9 mouse cellular contexts compared by ENCODE assay signal in the genomic region with DNA sequence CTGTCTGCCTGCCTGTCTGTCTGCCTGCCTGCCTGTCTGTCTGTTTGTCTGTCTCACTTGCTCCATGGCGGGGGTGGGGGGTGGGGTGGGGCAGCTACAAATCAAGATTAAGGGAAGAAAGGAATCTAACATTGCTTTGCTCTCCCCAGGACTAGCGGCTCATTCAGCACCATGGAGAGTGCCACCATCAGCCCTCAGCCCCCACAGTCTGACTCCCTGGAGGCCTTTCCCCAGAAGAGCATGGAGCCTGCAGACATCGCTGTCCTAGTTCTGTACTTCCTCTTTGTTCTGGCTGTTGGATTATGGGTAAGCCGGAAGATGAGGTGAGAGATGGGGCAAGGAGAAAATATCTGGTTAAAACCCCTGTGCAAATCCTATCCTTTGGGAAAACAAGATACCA. TPM values are rescaled to one million over a fixed set of nuclear protein-coding genes. Genes with fewer than 3 reads are reported as not detected.
DNase-seq lines count a peak whose midpoint lies in the region; ATAC-seq and TF ChIP-seq lines count a peak whose summit lies in the region.
"Had no signal": no experiment of that assay in that cellular context is flagged by ENCODE, and none has a peak within 500 bp of the region (broad histone marks: within the 10 kb centered on the region; RNA-seq: fewer than 3 reads in every experiment).

No protein-coding gene starts in this region.

- ATAC-seq in stomach, postnatal 0 days (ENCODE audit: low FRiP score, low TSS enrichment): no peak

- TF ChIP-seq EP300 in stomach, postnatal 0 days (optimal IDR thresholded peaks at IDR 0.05): no peak

- whole genome bisulfite sequencing in stomach, postnatal 0 days: 24% methylated on average over 4 of the region's 4 CpGs

- no peaks in the 10 kb centered on the region for H3K27me3 ChIP-seq in stomach, postnatal 0 days (ENCODE audit: control insufficient read depth, insufficient read depth, low read length)
- H3K27me3 ChIP-seq: lung, embryonic 15.5 days had no signal

- no peak overlapping the region for H3K4me3 ChIP-seq in stomach, postnatal 0 days (ENCODE audit: low read depth, low read length)
- H3K4me3 ChIP-seq: lung, embryonic 15.5 days had no signal

- H3K9me3 ChIP-seq in stomach, postnatal 0 days (ENCODE audit: control insufficient read depth, low read length): no peaks in the 10 kb centered on the region
- H3K9me3 ChIP-seq: lung, embryonic 15.5 days had no signal

- intact Hi-C loops in gastrocnemius, postnatal 14 days (cut with DNase I; ENCODE audit: low total_unique reads): no loop called here

- DNase-seq in gastrocnemius, postnatal 14 days: peak; percentile 14
- DNase-seq in gastrocnemius, adult 18-20 months (ENCODE audit: low spot score): no peak
- peak; percentile 28 for DNase-seq in ovary, postnatal 36 days (ENCODE audit: low spot score)
- DNase-seq in ovary, adult 18-20 months (ENCODE audit: low spot score): no peak
- DNase-seq in embryo, embryonic 9.5 days (ENCODE audit: extremely low spot score): peak; percentile 46
- peak; percentile 46 for DNase-seq in stomach, postnatal 0 days (ENCODE audit: low spot score)
- DNase-seq in spleen, adult 18-20 months: no peak
- no peak for DNase-seq in cerebellum, postnatal 36 days

- H3K9ac ChIP-seq in stomach, postnatal 0 days (ENCODE audit: low read length): no peak overlapping the region
- H3K9ac ChIP-seq: lung, embryonic 15.5 days had no signal

- TF ChIP-seq CTCF in stomach, postnatal 0 days (IDR thresholded peaks at IDR 0.05; ENCODE audit: low read depth): no peak

- H3K36me3 ChIP-seq in stomach, postnatal 0 days (ENCODE audit: control insufficient read depth, insufficient read depth, low read length): no peaks in the 10 kb centered on the region
- H3K36me3 ChIP-seq: lung, embryonic 15.5 days had no signal

- no peak overlapping the region for H3K27ac ChIP-seq in stomach, postnatal 0 days (replicated peaks)
- H3K27ac ChIP-seq: lung, embryonic 15.5 days had no signal

- no peaks in the 10 kb centered on the region for H3K4me1 ChIP-seq in stomach, postnatal 0 days (replicated peaks; ENCODE audit: control insufficient read depth, insufficient read depth)
- H3K4me1 ChIP-seq: lung, embryonic 15.5 days had no signal

- no peak overlapping the region for H3K4me2 ChIP-seq in stomach, postnatal 0 days (replicated peaks; ENCODE audit: low read depth)
- H3K4me2 ChIP-seq: lung, embryonic 15.5 days had no signal

RNA-seq across cellular contexts. Expression of gene Slc5a11, which starts 20.9 kb away (rescaled TPM):
- total RNA-seq in gastrocnemius, postnatal 14 days (2021): not detected
- total RNA-seq in gastrocnemius, adult 18-20 months (2021): not detected
- polyA plus RNA-seq in stomach, postnatal 0 days (2015; fragmentation: Nextera tagmentation; extraction: Ambion mirVana): 0.06 TPM in 1 of 2 replicates, not detected in the other

Comparison
In these comparisons a context has a peak if more than half of its experiments do, and no peak if none do; other contexts are left out.
1. DNase-seq: peak in gastrocnemius, postnatal 14 days (single experiment), ovary, postnatal 36 days (single experiment), embryo, embryonic 9.5 days (single experiment) and stomach, postnatal 0 days (single experiment); none in gastrocnemius, adult 18-20 months (single experiment), ovary, adult 18-20 months (single experiment), spleen, adult 18-20 months (0 of 2) and cerebellum, postnatal 36 days (0 of 2).